Mouse (Mus musculus): ENCODE data around the gene Pea15a. TPM values are rescaled to one million over a fixed set of nuclear protein-coding genes. Genes with fewer than 3 reads are reported as not detected.
A peak's percentile ranks its signal among the peaks of the same experiment; 100 is the strongest.

Gene Pea15a
- total RNA-seq, 2 experiments from 2014 or later = 377 to 379 TPM

DNA sequence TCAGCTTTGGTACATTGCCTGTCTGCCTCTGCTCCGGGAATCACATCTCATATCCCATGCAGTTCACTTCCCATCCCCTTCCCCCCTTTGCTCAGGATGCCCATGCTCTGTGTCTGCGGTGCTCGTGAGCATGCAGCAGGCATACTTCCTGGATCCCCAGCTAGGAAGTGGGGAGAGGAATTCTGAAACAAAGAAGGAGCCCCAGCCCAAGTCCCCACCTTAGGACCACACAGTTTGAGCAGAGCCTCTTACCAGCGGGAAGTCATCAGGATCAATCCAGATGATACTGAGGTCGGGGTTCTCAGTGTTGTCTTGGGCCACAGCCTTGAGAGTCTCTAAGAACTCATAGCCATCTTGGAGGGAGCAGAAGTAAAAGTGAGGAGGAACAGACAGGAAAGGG lies 6.2 kb upstream of the Pea15a start:
- no peak for DNase-seq (ENCODE audit: low spot score in 2 of 2)
- intact Hi-C loops (cut with DNase I) = no loop called here

DNA sequence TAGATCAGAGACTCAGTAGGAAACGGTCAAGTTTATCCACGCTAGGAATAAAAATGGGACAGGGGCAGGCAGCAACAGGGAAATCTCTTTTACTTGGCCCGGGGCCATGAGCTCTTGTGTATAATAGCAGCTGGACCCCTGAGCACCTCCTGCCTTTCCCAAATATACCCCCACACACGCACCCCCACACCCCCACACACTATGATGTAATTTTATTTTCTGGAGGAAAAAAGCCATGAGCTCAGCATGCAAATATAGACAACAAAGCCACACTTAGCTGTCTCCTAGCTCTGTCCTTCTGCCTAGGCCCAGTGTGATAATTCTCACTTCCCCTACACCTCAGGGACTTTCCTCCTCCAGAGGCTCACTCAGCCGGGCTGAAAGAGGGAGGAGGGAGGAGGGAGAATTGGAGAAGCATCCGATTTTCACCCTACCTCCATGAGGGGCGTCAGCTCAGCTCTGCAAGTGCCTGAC lies 544 bp upstream of the Pea15a start:
- DNase-seq (ENCODE audit: low spot score in 2 of 2) = peak; percentile 55 to 65
- intact Hi-C loops (cut with DNase I) = no loop called here

DNA sequence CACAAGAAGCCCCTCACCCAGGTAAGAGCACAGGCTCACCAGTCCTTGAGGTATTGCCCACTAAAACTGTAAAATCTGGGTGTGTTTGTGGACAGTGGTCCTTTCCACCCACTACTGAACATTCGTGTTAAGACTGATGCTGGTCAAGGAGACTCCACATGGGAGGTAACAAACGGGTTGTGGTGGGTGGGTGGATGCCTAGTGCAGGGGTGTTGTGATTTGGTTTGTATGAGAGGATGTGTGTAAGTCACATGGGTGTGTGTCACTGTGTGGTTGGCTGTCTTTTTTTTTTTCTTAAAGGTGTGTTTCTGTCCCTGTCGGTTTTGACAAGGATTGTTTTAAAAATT lies 890 bp downstream of the Pea15a start:
- peak in 1 of 2 experiments; percentile 78 for DNase-seq (ENCODE audit: low spot score in 2 of 2)
- intact Hi-C loops (cut with DNase I) = loop anchor here (2.0 kb wide), 1 partner anchor 107 kb away; no protein-coding TSS in a partner anchor

DNA sequence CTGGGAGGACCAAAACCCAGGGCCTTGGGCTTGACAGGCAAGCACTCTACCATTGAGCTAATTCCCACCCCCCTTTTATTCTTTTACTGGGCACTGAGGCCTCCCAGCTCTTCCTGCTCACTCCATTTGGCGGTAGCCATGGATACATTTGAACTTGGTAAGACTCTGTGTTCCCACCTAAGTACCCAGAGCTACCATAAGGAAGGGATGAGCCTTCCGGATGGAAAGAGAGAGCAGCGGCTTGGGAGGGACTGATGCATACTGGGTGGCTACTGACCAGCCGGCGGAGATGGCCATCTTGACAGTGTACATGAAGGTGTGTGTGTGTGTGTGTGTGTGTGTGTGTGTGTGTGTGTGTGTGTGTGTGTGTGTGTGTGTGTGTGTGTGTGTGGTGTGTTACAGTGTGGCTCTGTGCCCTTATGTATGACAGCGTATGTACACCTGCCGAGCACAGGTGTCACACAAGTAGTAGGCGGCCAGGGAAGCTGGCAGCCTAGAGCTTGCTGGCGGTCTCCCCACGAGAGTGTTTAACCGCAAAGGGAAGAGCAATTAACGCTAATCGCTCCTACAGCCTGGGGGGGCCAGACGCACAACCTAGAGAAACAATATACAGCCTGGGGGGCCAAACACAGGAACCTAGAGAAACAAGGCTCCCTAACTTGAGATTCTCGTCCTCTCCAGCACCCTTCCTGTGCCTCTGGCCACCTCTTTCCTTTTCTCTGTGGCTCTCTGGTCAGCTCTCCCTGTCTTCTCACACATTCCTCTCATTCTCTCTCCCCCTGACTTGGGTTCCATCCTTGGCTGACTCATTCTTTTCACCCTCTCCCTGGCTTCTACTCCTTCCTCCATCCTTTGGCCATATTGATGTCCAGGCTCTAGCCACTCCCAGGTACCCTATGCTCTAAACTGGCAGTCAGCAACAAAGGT lies 1.5 kb downstream of the Pea15a start:
- intact Hi-C loops (cut with DNase I) = loop anchor here (2.0 kb wide), 1 partner anchor 108 kb away; no protein-coding TSS in a partner anchor
- no peak for DNase-seq (ENCODE audit: low spot score in 2 of 2)

DNA sequence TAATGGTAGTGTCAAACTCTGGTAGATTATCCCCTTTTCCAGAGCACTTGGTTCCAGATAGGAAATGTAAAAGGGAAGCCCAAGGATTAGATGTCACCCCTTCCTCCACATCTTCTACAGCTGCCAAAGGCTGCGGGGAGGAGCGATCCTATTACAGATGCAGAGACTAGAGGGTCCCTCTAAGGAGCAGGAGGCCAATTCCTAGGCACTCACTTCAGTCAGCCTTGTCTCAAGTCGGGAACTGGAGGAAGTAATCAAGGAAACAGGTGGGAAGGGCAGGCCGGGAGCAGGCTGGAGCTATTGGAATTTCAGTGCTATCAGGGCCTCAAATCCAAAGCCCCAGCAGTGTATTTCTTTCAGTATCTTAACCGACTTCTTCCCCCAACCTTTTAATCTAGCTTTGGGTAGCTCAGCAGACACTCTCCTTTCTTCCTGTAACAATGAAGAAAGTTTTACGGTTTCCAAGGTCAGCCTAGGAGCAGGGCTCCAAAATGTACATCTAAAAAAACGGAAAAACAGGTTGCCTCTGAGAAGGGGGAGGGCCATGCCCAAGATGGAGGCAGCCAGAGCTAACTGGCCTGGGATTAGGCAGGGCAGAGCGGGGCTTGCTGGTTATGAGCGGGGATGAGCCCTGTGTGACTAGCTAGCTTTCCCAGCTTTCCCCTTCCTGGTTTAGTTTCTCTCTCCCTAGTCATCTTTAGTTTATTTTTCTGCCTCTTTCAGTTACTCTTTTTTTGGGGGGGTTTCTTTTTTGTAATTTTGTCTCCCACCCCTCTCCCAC lies 2.4 kb downstream of the Pea15a start:
- intact Hi-C loops (cut with DNase I) = loop anchor here (2.0 kb wide), 1 partner anchor 109 kb away; no protein-coding TSS in a partner anchor
- DNase-seq (ENCODE audit: low spot score in 2 of 2) = no peak

DNA sequence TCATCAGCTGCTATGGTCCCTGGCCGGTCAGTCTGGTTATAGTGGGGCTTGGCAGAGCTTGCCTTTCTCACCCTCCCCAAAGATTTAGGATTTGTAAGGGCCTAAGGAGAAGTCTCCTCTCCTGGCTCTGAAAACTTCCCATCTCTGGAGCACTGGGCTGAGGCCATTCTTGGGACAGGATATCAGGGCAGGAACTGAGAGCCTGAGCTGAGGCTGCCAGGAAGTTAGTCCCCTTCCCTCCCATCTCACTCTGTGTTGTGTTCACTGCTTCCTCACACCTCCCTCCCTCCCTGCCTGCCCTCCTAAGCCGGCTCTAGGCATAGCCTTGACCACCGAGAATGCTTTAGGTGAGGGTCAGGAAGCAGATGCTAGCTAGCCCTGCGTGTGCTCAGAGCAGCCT lies 3.0 kb downstream of the Pea15a start:
- no peak for DNase-seq (ENCODE audit: low spot score in 2 of 2)
- intact Hi-C loops (cut with DNase I) = no loop called here

DNA sequence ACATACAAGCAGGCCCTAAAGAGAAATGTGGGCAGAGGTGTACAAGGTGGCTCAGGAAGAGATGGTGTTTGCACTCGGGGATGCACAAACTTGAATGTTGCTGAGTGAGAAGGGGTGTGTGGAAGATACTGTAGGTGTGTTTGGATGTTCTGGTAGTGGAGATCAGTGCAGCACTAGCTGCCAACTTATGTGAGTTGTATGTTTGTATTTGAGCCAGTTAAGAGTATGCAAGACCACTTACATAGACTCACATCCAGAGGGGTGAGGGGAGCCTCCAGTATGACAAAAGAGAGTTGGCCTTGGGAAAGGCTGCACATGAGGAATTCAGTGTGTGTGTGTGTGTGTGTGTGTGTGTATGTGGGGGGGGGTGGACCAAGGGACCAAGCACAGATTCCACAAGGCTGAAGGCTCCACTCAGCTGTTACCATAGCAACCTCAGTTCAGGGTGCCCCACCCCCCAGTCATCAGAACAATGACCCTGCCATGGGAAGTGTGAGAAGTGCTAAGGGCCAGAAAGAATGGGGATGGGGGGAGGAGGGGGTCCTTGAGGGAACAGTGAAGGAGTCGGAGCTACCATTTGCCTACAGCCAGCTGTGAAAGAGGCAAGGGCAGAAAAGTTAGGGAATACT lies 3.6 kb downstream of the Pea15a start:
- intact Hi-C loops (cut with DNase I) = no loop called here
- peak in 1 of 2 experiments; percentile 62 for DNase-seq (ENCODE audit: low spot score in 2 of 2)

DNA sequence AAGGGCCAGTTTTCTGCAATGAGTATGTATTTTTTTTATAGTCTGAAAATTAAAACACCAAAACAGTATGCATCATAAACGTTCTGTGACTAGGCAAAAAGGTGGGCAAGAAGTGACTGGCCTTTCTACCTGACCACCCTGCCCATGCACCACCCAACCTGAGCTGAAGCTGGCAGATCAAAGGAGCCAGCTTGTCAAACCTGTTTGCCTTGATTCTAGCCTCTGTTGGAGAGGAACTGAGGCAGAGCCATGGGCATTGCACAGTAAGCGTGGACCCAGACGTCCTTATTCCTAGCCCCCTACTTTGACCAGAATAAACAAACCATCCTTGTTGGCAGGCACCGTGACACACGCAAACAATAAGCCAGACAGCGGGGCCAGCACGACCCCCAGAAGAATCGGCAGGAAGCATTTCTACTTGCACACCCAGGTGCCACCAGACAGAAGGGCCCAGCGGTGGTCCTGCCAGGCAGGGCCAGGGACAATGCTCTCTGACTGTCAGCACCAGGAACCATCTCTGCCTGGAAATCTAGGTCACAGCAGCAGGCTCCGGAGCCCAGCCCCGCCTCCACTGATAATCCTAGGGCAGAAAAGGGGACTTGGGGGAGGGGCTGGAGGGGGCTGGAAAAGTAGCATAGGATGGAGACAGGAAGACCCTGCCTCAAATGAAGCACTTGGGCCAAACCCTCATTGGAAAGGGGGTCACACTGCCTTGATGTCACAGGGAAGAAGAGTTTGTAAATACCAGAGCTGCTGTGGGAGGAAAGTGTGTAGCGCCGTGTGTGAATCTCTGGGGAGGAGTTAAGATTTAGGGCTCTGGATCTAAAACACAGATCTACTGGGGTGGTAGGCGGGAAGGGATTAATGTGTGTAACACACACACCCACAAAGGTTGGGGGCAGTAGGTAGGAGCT lies 4.4 kb downstream of the Pea15a start:
- intact Hi-C loops (cut with DNase I) = no loop called here

DNA sequence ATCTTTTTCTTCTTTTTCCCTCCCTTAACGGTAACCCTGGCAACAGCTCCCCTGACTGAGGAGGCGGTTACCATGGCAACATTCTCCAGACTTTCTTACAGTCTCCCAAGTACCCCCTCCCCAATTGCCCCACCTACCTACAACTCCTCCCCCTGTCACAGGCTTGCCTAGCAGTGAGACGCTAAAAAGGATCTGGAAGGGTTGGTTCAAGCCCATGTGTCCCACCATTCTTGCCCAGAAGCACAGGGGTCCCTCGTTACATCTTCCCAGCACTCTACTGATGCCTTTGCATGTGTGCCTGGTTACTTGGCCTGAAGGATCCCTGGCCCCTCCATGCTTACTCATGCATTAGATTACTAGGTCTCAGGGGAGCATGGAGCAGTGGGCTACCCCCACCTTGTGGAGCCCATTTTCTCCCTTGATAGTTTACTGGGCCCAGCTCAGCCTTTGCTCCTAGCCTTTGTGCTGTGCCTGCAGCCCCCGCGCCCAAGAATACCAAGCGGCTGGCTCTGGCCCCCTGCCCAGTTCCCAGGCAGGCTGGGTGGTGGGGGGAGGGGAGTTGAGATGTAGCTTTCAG lies 5.6 kb downstream of the Pea15a start:
- peak; percentile 84 to 92 for DNase-seq (ENCODE audit: low spot score in 2 of 2)
- intact Hi-C loops (cut with DNase I) = no loop called here

More for the DNA sequence above, 4.4 kb downstream of the Pea15a start:
- no peak for DNase-seq (ENCODE audit: low spot score in 2 of 2)

DNA sequence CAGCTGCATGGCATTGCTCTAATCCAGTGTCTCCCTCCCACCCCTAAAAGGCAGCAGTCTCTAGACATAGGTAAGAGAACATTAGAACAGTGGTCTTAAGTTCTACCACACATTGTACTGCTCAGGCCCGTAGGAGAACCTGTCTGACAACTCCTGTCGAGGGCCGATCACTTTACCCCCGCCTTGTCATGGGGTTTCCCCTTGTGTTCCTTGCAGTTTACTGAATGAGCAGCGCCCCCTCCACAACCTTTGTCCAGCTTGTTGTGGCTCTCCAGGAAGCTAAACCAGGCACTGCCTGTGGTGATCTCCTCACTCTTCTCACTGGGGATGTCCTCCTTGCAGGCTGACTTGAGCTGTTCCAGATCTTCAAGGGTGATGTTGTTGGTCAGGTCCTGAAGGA lies 6.4 kb downstream of the Pea15a start:
- intact Hi-C loops (cut with DNase I) = no loop called here
- no peak for DNase-seq (ENCODE audit: low spot score in 2 of 2)

DNA sequence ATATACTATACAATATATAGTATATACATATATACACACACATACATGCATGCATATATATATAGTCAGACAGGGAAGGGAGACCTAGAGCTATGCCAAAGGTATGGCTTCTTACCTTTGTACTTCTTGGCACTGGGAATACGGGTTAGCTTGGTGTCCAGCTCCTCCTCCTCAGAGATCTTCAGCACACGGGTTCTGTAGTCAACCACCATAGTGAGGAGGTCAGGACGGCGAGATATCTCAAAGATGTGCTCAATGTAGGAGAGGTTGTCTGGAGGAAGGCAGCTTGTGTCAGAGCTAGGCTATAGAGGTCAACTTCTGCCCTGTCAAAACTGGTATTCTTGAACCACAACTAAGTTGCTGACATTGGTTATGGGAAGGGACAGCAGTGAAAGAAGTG lies 7.6 kb downstream of the Pea15a start:
- DNase-seq (ENCODE audit: low spot score in 2 of 2) = no peak
- intact Hi-C loops (cut with DNase I) = no loop called here

DNA sequence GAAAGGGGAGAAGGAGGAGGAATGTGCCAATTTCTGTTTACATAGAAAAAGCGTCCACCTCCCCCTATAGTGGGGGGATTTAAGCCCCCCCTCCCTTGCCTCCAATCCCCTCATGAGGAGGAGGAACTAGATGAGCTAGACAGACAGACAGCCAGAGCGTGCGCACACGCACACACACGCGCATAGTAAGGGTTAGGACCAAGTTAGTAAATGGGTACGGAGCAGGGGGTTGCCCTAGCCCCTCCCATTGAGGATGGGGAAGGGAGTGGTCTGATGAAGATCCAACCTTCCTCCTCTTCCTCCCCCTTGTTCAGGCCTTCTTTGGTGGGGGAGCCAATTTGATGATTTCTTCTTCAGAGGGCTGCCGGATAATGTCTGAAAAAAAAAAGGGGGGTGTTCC lies 8.3 kb downstream of the Pea15a start:
- intact Hi-C loops (cut with DNase I) = no loop called here
- DNase-seq (ENCODE audit: low spot score in 2 of 2) = no peak

DNA sequence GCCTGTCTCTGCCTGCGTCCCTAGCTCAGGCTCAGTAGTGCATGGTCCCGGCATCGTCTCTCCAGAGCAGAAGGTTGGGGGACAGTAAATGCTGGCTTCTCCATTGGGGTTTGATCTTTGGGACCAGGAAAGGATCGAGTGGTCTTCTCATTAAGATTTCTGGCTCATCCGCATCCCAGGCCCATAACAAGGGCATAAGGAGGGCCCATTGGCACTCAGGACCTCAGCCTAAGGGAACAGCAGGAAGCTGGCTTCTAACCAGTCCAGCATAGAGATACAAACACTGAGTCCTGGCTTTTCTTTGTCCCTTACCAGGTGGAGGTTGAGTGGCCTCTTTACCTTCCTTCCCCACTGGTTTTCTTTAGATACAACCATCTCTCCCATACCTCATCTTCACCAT lies 8.8 kb downstream of the Pea15a start:
- intact Hi-C loops (cut with DNase I) = no loop called here
- no peak for DNase-seq (ENCODE audit: low spot score in 2 of 2)

DNA sequence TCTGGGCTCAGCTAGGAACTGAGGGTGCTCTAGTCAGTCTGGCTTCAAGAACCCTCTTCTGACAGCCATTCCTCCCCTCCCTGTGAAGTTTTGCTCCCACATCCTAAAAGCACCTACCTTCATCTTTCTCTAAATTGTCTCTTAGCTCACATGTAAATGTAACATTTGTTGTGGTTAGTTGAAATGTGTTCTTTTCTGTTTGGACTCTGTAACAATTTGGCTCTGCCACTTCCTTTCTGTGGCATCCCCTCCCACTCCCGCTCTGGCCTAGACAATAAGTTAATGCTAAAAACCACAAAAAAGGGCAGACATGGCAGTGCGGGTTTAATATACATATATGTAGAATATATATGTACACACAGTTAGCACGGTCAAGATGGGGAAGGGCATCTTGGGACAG lies 9.5 kb downstream of the Pea15a start:
- DNase-seq (ENCODE audit: low spot score in 2 of 2) = no peak
- intact Hi-C loops (cut with DNase I) = no loop called here

DNA sequence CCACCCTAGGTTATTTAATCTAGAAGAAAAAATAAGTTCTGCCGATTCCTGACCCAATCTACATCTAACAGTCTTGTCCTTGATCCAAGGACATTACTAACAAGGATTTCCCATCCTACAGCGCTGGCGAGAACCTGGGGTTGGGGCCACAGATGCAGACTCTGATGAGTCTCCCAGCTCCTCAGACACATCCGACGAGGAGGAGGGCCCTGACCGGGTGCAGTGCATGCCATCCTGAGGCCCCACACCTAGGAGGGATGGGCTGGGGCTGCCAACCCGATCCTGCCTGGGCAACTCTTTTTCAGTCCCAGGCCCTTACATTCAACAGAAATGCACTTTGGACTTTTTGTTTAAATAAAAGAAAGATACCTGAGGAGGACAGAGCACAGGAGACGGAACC lies 12.2 kb downstream of the Pea15a start:
- intact Hi-C loops (cut with DNase I) = no loop called here
- DNase-seq (ENCODE audit: low spot score in 2 of 2) = no peak

DNA sequence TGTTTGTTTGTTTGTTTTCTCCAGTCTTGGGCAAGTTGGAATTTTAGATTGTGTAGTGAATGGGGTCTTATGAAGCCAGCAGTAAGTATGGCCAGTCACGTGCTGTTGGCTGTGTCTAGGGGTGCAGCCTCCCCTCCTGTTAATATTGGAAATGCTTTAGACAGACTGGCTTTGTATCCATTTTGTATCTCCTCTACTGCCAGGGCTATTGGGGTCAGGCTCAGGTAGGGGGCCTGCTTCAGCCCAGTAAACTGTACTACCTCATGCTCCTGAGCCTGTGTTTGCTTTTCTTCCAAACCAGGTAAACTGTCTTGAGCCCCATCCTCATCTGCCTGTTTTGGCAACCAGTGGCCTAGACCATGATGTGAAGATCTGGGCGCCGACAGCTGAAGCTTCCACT lies 14.4 kb downstream of the Pea15a start:
- no peak for DNase-seq (ENCODE audit: low spot score in 2 of 2)
- intact Hi-C loops (cut with DNase I) = no loop called here

DNA sequence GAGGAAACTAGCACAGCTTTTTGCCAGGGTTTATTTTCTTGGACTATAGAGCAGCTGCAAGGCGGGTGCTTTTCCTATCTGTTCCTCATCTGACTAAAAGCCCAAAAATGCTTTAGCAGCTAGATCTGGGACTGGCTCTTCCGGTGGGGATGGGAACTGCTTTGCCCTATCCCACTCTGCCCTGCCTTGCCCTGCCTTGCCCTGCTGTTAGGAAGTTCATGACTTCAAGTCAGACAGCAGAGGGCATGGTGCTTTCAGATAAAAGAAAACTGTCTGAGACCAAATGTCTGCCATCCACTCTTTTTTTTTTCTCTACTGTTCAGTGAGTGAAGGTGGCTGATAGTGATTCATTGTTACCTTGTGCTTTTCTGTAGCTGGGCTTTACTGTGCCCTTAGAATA lies 15.0 kb downstream of the Pea15a start:
- intact Hi-C loops (cut with DNase I) = no loop called here

DNA sequence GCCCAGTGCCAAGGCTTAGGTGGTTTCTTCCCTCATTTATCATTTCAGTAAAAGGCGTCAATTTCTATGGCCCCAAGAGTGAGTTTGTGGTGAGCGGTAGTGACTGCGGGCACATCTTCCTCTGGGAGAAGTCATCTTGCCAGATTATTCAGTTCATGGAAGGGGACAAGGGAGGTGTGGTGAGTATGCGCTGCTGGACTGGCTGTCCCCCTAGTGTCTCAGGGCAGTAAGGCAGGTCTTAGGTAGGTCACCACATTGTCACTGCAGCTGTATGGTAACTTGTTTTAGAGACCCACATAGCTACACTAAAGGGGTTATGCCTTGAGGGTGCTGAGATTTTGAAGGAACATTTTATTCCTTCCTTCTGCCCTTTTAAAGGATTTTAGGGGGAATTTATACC lies 17.7 kb downstream of the Pea15a start:
- intact Hi-C loops (cut with DNase I) = no loop called here
- DNase-seq (ENCODE audit: low spot score in 2 of 2) = no peak

More for the DNA sequence above, 15.0 kb downstream of the Pea15a start:
- DNase-seq (ENCODE audit: low spot score in 2 of 2) = no peak

Measured in left cerebral cortex, postnatal 14 days (tissue).